Mouse (Mus musculus) heart, adult 2 months (tissue): ENCODE measurements around the gene H13.

Source experiments
- CTCF ChIP-seq: fragments of 200-600 bp; IDR thresholded peaks from 2 replicates; pipeline ENCODE4 v1.8.1; 2022; ENCODE audit warnings: antibody characterized with exemption, mild to moderate bottlenecking, moderate library complexity
- EP300 ChIP-seq: fragments of 200-500 bp; IDR thresholded peaks from 2 replicates; pipeline ENCODE4 v1.6.1; 2011; ENCODE audit warnings: low read depth, low read length, control low read depth; ENCODE audit not compliant: insufficient read depth

GRCm38 (mm10) chr2:152637381-152637780, 31.9 kb upstream of the H13 start:
- TF ChIP-seq EP300: no peak
- no peak for TF ChIP-seq CTCF
